Mouse (Mus musculus) hindbrain, embryonic 10.5 days (tissue): ENCODE measurements around the gene Srcin1. TPM values are rescaled to one million over a fixed set of nuclear protein-coding genes. Genes with fewer than 3 reads are reported as not detected.

ENCODE experiments used
- DNase-seq: peaks from one replicate; pipeline ENCODE4 v3.0.0-alpha.2; 2017; ENCODE audit warnings: low spot score
- H3K27ac ChIP-seq: fragments of 300-500 bp; sonication (generic); 2 replicates; pipeline ENCODE4 v1.5.1; 2016; ENCODE audit warnings: mild to moderate bottlenecking, moderate library complexity
- H3K27me3 ChIP-seq: fragments of 300-500 bp; sonication (generic); 2 replicates; pipeline ENCODE4 v1.6.1; 2016; ENCODE audit warnings: mild to moderate bottlenecking; ENCODE audit not compliant: poor library complexity, insufficient read depth, severe bottlenecking
- H3K36me3 ChIP-seq: fragments of 300-500 bp; sonication (generic); 2 replicates; pipeline ENCODE4 v1.6.1; 2016; ENCODE audit warnings: mild to moderate bottlenecking, moderate library complexity
- H3K4me1 ChIP-seq: fragments of 300-500 bp; sonication (generic); replicated peaks from 2 replicates; pipeline ENCODE4 v1.6.1; 2016; ENCODE audit warnings: mild to moderate bottlenecking
- H3K4me3 ChIP-seq: fragments of 300-500 bp; sonication (generic); 2 replicates; pipeline ENCODE4 v1.5.1; 2016; ENCODE audit warnings: mild to moderate bottlenecking, moderate library complexity
- H3K9me3 ChIP-seq: fragments of 300-500 bp; sonication (generic); 2 replicates; pipeline ENCODE4 v1.6.1; 2016; ENCODE audit warnings: mild to moderate bottlenecking, moderate library complexity
- WGBS: fragments of 180-500 bp; shearing (Covaris S2); methylation state at CpG from one replicate; pipeline ENCODE4 v1.1.7; 2016; 5-methylcytosine and 5-hydroxymethylcytosine counted together
- polyA plus RNA-seq: library from polyadenylated mRNA; unstranded; fragments of >200 nt; fragmentation: Nextera tagmentation; extraction: Ambion mirVana; gene quantifications from 2 replicates; pipeline ENCODE4 v1.2.1, GENCODE M21; 2016

Gene Srcin1
- polyA plus RNA-seq, 1 experiment from 2014 or later, result 1.8 TPM

DNA sequence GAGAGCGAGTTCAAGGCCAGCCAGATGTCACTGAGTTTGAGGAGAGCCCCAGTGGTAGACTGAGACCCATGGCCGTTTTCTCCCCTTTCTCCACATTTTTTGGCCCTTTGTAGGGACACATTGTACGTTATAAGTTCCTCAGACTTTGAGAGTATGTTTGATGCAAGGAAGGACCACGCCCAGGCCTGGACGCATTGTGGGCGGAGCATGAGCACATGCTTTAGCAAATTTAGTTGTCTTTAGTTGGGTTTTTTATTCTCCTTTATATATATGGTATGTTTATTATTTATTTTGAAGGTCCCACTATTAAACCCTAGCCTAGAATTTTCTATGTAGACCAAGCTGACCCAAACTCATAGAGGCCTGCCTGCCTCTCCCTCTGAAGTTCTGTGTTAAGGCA, 97.6 kb downstream of the Srcin1 start:
- 87% methylated on average over 6 of the region's 6 CpGs for WGBS
- Histone ChIP-seq H3K4me3 (no peak overlapping the region), H3K9me3 (no peaks in the 10 kb centered on the region), H3K36me3 (peaks cover 45% of the 10 kb centered on the region), H3K27me3 (no peaks in the 10 kb centered on the region), H3K27ac (no peak overlapping the region), H3K4me1 (peaks cover 12% of the 10 kb centered on the region; the same call in 1 of the 2 replicates)
- DNase-seq, result no peak

DNA sequence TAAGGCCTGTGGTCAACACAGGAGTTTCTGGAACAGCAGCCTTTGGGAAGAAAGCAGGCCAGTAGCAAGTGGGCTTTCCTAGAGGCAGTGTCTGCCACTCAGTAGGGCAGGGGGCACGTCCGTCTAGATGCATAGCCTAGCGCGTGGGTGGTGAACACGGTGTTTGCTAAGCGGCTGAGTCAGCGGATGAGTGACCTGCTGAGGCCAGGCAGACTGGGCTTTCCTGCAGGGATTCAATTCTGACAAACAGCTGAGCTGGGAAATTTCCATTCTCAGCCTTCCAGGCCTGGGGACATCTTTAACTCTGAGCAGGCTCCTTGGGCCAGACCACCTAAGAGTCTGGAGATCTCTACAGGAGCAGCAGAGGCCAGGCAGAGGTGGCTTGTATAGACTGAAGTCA, 98.6 kb downstream of the Srcin1 start:
- DNase-seq, result no peak
- H3K4me1 ChIP-seq, result peaks cover 12% of the 10 kb centered on the region; the same call in 1 of the 2 replicates
- H3K27me3 ChIP-seq, result no peaks in the 10 kb centered on the region
- H3K36me3 ChIP-seq, result peaks cover 42% of the 10 kb centered on the region
- no peak overlapping the region; the same call in 1 of the 2 replicates for H3K4me3 ChIP-seq
- H3K27ac ChIP-seq, result no peak overlapping the region
- H3K9me3 ChIP-seq, result no peaks in the 10 kb centered on the region
- 72% methylated on average over 7 of the region's 7 CpGs for WGBS

DNA sequence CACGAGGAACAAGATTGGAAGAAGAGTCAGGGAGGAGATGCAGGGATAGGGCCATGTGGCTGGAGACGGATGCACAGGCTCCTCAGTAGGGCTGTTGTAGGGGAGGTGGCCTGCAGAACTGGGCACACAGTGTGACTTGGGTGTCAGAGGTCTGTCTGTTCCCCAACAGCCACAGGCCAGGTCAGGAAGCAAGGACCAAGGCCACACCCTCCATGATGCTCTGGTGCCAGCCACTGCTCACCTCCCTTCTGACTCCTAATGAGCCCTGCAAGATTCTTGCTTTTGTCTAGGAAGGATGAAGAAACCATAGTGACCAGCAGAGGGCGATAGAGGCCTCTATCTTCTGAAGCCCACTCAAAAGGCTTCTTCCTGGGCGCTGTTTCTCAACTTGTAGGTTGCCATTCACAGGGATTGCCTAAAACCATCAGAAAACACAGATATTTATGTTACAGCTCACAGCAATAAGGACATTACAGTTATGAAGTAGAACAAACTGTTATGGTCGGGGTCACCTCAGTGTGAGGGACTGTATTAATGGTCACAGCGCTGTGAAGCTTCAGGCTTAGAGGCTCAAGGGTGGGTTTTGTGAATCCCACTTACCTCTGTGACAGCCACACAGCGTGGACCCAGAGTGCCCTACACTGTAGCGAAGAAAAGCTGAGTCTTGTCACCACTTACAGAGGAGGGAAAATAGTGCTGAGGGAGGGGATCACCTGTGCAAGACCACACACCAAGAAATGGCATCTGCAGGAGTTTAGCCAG, 99.5 kb downstream of the Srcin1 start:
- Histone ChIP-seq H3K27ac (peak overlapping the region; percentile 72; the same call in 1 of the 2 replicates), H3K36me3 (peaks cover 46% of the 10 kb centered on the region), H3K4me1 (peaks cover 12% of the 10 kb centered on the region; the same call in 1 of the 2 replicates), H3K4me3 (no peak overlapping the region), H3K9me3 (no peaks in the 10 kb centered on the region), H3K27me3 (no peaks in the 10 kb centered on the region)
- DNase-seq, result peak; percentile 75
- 65% methylated on average over 8 of the region's 8 CpGs for WGBS

DNA sequence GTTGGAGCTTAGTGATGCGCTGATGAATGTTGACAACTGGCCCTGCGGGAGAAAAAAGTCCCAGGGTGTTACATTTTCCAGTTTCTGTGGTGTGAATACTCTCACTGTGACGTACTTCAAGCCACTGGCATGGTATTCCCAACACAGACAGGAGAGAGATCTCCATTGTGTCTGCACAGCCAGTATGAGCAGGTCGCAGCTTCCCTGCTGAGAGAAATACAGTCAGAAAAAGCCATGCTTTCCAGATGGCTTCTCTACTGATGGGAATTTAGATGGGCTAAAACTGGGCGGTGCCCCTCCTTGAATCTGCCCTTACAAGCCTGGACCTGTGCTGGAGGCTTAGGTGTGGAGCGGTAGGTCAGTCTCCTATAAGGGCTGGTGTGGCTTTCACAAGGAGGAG, 104.7 kb downstream of the Srcin1 start:
- Histone ChIP-seq H3K9me3 (no peaks in the 10 kb centered on the region), H3K4me3 (no peak overlapping the region), H3K27me3 (0 out of 2 replicates have a peak, but pooled peaks cover 7% of the 10 kb centered on the region), H3K36me3 (peaks cover 54% of the 10 kb centered on the region), H3K4me1 (peaks cover 12% of the 10 kb centered on the region; the same call in 1 of the 2 replicates), H3K27ac (no peak overlapping the region)
- DNase-seq, result no peak
- 81% methylated on average over 6 of the region's 6 CpGs for WGBS

DNA sequence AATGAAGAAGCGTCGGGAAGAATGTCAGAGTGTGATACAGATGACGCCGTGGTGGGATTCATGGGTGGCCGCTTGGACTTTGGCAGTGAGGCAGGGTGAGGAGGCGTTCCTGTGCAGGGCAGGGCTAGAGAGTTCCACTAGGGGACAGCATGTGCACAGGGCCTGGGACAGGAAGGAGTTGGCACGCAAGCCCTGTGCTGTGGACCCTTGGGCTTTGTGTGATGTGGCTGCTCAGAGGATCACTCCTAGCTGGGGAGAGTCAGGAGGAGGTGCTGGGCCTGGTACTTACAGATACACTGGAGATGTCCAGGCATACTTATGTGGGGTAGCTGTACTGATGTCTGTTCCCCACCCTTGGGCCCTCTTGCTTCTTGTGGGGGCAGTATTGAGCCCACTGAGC, 106.2 kb downstream of the Srcin1 start:
- 90% methylated on average over 7 of the region's 7 CpGs for WGBS
- H3K9me3 ChIP-seq, result no peaks in the 10 kb centered on the region
- peaks cover 53% of the 10 kb centered on the region for H3K36me3 ChIP-seq
- no peak for DNase-seq
- no peak overlapping the region for H3K4me3 ChIP-seq
- H3K4me1 ChIP-seq, result peaks cover 13% of the 10 kb centered on the region
- H3K27ac ChIP-seq, result no peak overlapping the region
- H3K27me3 ChIP-seq, result peaks cover 14% of the 10 kb centered on the region

DNA sequence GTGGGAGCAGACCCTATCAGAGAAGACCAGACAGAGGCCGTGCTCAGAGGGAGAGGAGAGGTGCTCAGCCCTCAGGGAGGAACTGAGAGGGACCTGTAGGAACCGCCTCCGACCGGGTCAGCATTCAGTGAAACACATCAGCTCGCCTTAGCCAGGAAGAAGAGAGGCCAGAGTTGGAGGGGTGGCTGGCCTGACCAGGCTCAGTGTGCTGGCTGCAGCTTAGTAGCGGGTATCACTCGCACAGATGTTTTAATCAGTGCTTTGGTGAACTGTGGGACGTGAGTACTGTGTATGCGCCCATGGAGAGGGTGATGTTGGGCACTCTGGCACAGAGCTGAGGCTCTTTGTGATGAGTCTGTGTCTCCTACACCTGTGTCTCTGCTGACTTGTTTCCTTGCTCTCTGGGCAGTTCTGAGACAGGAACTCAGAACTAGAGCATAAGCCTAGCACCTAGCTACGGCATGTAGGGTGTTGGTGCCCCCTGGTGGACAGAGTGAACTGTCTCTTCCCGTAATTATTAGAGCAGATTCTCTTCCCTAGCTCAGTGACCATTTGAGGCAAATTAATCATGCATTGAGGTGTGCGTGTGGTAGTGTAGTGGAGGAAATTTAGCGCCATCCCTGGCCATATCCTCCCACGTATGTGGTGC, 107.2 kb downstream of the Srcin1 start:
- DNase-seq, result peak; percentile 81
- H3K4me3 ChIP-seq, result no peak overlapping the region
- H3K27ac ChIP-seq, result no peak overlapping the region
- no peaks in the 10 kb centered on the region for H3K9me3 ChIP-seq
- H3K36me3 ChIP-seq, result peaks cover 63% of the 10 kb centered on the region
- H3K4me1 ChIP-seq, result peaks cover 15% of the 10 kb centered on the region
- H3K27me3 ChIP-seq, result peaks cover 25% of the 10 kb centered on the region
- 49% methylated on average over 14 of the region's 14 CpGs for WGBS

DNA sequence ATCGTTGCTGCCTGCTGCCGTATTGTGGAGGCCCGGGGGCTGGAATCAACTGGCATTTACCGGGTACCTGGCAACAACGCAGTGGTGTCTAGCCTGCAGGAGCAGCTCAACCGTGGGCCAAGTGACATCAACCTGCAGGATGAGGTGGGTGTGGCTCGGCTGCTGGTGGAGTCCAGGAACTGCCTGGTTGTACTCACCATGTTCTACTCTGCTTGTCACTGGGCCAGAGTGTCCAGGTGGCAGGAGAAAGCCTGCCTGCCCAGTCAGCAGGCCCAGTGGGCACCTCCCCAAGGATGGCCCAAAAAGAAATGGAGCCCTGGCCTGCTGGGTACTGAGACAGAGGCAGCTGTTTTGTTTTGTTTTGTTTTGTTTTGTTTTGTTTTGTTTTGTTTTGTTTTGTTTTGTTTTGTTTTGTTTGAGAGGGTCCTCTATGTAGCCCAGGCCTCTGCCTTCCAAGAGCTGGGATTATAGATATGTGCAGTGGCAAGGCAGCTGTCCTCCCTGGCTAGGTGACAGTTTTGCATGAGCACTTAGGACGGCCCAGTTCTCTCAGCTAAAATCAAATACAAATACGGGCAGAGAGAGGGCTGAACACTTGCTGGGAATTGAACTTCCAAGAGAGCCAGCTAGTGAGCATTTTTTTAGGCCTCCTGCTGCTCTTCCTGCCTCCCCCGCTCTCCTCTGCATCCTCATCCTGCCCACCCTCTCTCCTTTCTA, 109.4 kb downstream of the Srcin1 start:
- H3K27ac ChIP-seq, result no peak overlapping the region
- H3K9me3 ChIP-seq, result no peaks in the 10 kb centered on the region
- peaks cover 23% of the 10 kb centered on the region for H3K4me1 ChIP-seq
- WGBS, result 78% methylated on average over 10 of the region's 10 CpGs
- H3K36me3 ChIP-seq, result peaks cover 77% of the 10 kb centered on the region
- H3K4me3 ChIP-seq, result no peak overlapping the region
- H3K27me3 ChIP-seq, result peaks cover 47% of the 10 kb centered on the region
- DNase-seq, result no peak

DNA sequence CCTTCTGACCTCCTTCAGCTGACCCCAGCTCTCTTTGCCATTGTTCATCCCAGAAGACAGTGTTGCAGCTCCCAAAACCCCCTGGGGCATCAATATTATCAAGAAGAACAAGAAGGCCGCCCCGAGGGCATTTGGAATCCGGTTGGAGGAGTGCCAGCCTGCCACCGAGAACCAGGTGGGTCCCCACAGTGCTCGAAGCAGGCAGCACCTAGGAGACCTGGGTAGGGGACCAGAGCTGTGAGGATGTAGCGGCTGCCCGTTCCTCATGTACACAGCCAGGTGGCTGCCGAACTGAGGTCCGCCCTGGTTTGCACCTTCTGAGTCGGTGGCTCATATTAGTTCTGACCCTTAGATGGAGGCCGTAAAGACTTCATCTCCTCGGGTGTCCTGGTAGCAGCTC, 110.0 kb downstream of the Srcin1 start:
- no peak overlapping the region for H3K27ac ChIP-seq
- peaks cover 49% of the 10 kb centered on the region for H3K27me3 ChIP-seq
- H3K9me3 ChIP-seq, result no peaks in the 10 kb centered on the region
- H3K4me3 ChIP-seq, result no peak overlapping the region
- WGBS, result 86% methylated on average over 12 of the region's 12 CpGs
- DNase-seq, result no peak
- peaks cover 76% of the 10 kb centered on the region for H3K36me3 ChIP-seq
- peaks cover 23% of the 10 kb centered on the region for H3K4me1 ChIP-seq

DNA sequence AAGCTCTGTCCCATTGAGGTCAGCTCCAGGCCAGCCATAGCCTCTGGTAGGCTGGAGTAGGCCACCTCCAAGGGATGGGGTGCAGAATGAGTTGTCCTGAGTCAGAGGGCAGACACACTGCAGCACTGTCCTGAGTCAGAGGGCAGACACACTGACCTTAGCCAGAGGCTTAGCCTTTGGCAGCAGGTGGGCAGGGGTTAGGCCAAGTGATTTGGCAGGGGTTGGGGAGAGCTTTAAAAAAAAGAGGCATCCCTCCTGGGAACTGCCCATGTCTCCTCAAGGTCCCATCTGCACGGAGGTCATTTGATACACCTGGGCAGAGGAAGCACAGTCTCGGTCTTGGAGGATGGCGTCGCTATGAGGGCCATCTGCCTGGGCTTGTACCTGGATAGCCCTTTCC, 112.0 kb downstream of the Srcin1 start:
- Histone ChIP-seq H3K27me3 (peaks cover 42% of the 10 kb centered on the region), H3K27ac (no peak overlapping the region), H3K4me1 (peaks cover 23% of the 10 kb centered on the region), H3K36me3 (peaks cover 74% of the 10 kb centered on the region), H3K4me3 (no peak overlapping the region), H3K9me3 (no peaks in the 10 kb centered on the region)
- WGBS, result 81% methylated on average over 4 of the region's 4 CpGs
- DNase-seq, result no peak

DNA sequence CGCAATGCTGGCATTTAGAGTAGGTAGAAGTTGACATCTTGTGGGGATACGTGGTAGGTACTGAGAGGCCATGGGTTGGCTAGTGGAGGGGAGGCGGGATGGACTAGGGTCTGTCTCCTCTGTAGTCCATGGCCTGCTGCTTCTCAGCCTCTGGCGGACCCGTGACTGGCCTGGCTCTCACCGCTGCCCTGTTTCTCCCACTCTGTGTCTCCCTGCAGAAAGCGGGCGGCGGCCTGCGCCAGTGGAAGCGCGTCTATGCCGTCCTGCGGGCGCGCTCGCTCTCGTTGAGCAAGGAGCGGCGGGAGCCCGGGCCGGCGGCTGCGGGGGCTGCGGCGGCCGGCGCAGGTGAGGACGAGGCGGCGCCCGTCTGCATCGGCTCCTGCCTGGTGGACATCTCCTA, 112.8 kb downstream of the Srcin1 start:
- no peak overlapping the region for H3K27ac ChIP-seq
- peaks cover 42% of the 10 kb centered on the region for H3K27me3 ChIP-seq
- no peaks in the 10 kb centered on the region for H3K9me3 ChIP-seq
- no peak for DNase-seq
- H3K4me1 ChIP-seq, result peaks cover 19% of the 10 kb centered on the region
- peak overlapping the region; percentile 28 for H3K4me3 ChIP-seq
- WGBS, result 41% methylated on average over 33 of the region's 33 CpGs
- peaks cover 83% of the 10 kb centered on the region for H3K36me3 ChIP-seq

DNA sequence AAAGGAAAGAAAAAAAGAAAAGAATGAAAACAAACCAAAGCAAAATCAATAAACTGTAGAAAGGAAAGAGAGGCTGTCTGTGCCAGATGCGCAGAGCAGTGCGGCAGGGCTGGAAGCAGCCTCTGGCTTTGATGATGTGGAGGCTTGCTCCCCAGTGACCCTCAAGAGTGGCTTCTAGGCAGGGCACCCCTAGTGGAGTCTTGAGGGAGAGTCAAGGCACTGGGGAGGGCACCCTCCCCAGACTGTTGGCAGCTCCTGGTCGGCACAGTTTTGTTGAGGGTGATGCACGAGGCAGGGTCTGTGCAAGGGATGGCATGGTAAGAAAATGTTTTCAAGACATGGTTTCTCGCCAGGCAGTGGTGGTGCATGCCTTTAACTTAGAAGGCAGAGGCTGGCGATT, 113.4 kb downstream of the Srcin1 start:
- Histone ChIP-seq H3K4me3 (no peak overlapping the region), H3K27ac (no peak overlapping the region), H3K4me1 (peaks cover 18% of the 10 kb centered on the region), H3K9me3 (no peaks in the 10 kb centered on the region), H3K27me3 (peaks cover 42% of the 10 kb centered on the region), H3K36me3 (peaks cover 89% of the 10 kb centered on the region)
- no peak for DNase-seq
- WGBS, result 88% methylated on average over 6 of the region's 6 CpGs

DNA sequence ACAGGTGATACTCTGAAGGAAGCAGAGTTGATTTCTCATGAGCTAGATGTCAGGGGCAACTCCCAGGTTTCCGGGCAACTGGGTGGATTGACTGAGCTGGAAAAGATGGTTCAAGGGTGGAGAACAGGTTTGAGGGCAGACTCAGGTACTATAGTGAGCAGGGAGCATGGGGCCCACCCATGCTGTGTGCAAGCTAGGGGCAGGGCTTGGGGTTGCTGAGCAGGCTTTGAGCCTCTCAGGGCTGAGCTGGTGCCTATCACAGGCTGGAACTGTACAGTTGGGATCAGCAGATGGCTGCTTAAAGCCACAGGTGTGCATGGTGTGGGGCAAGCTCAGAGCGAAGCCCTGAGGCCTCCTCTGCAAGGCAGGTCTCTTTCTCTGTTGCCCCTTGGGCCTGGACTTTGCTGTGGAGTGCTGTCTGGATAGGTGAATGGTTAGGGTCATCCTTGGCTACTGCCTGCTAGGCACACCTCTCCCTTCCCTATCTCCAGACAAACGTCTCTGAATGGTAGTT, 114.6 kb downstream of the Srcin1 start:
- WGBS, result 92% methylated on average over 3 of the region's 3 CpGs
- no peak for DNase-seq
- peaks cover 42% of the 10 kb centered on the region for H3K27me3 ChIP-seq
- H3K4me1 ChIP-seq, result peaks cover 17% of the 10 kb centered on the region
- no peaks in the 10 kb centered on the region for H3K9me3 ChIP-seq
- H3K4me3 ChIP-seq, result no peak overlapping the region
- H3K36me3 ChIP-seq, result peaks cover 91% of the 10 kb centered on the region
- no peak overlapping the region for H3K27ac ChIP-seq
